Mouse (Mus musculus) embryonic facial prominence, embryonic 15.5 days (tissue): ENCODE measurements around the gene Arhgap23. TPM values are rescaled to one million over a fixed set of nuclear protein-coding genes. Genes with fewer than 3 reads are reported as not detected.

ENCODE experiments used
- ATAC-seq: fragments of 200-750 bp; cut with Nextera tagmentation; 2 replicates; pipeline ENCODE4 v1.8.0; 2017; ENCODE audit warnings: low read depth, moderate TSS enrichment; ENCODE audit not compliant: insufficient number of reproducible peaks, low FRiP score, low TSS enrichment
- H3K27ac ChIP-seq: fragments of 300-500 bp; sonication (generic); replicated peaks from 2 replicates; pipeline ENCODE4 v1.5.1; 2015; ENCODE audit warnings: mild to moderate bottlenecking, inconsistent platforms
- H3K27me3 ChIP-seq: fragments of 300-500 bp; sonication (generic); 2 replicates; pipeline ENCODE4 v1.6.1; 2015; ENCODE audit warnings: inconsistent platforms
- H3K36me3 ChIP-seq: fragments of 300-500 bp; sonication (generic); 2 replicates; pipeline ENCODE4 v1.6.1; 2015; ENCODE audit warnings: mild to moderate bottlenecking, inconsistent platforms
- H3K4me1 ChIP-seq: fragments of 300-500 bp; sonication (generic); 2 replicates; pipeline ENCODE4 v1.6.1; 2015; ENCODE audit warnings: inconsistent platforms
- H3K4me2 ChIP-seq: fragments of 300-500 bp; sonication (generic); replicated peaks from 2 replicates; pipeline ENCODE4 v1.6.1; 2015; ENCODE audit warnings: mild to moderate bottlenecking, inconsistent platforms
- H3K4me3 ChIP-seq: fragments of 300-500 bp; sonication (generic); replicated peaks from 2 replicates; pipeline ENCODE4 v1.5.1; 2015; ENCODE audit warnings: mild to moderate bottlenecking, inconsistent platforms
- H3K9ac ChIP-seq: fragments of 300-500 bp; sonication (generic); 2 replicates; pipeline ENCODE4 v1.6.1; 2015; ENCODE audit warnings: inconsistent platforms
- H3K9me3 ChIP-seq: fragments of 300-500 bp; sonication (generic); replicated peaks from 2 replicates; pipeline ENCODE4 v1.6.1; 2016; ENCODE audit warnings: inconsistent platforms
- WGBS: fragments of 180-500 bp; shearing (Covaris S2); methylation state at CpG from one replicate; pipeline ENCODE4 v1.1.7; 2015; 5-methylcytosine and 5-hydroxymethylcytosine counted together
- polyA plus RNA-seq: library from polyadenylated mRNA; unstranded; fragments of >200 nt; fragmentation: Nextera tagmentation; extraction: Ambion mirVana; gene quantifications from 2 replicates; pipeline ENCODE4 v1.2.1, GENCODE M21; 2015

The Arhgap23 gene
- polyA plus RNA-seq, 1 experiment from 2014 or later = 9.6 TPM

DNA sequence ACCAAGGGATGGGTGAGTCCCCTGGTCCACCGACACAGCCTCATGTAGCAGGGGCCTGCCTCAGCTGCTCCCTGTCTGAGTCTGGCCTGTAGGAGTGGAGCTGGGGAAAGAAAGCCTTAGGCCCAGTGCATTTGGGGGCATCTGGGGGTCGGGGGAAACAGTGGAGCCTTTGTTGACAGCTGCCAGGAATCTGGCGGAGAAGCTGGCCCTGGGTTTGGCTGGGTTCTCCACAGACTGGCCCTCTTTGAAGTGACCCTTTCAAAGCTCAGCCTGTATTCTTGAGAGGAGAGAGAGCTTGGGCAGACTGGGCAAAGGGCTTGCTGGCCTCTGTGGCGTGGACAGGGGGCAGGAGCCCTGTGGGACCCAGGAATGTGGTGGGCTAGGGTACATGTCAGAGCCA is 7.2 kb downstream of the Arhgap23 start:
- 0 out of 2 replicates have a peak, but pooled peaks have one; percentile 57 for ATAC-seq
- no peak overlapping the region for H3K4me3 ChIP-seq
- H3K4me2 ChIP-seq = no peak overlapping the region
- H3K9me3 ChIP-seq = no peaks in the 10 kb centered on the region
- H3K4me1 ChIP-seq = peaks cover 44% of the 10 kb centered on the region
- H3K36me3 ChIP-seq = no peaks in the 10 kb centered on the region
- WGBS = 30% methylated on average over 4 of the region's 4 CpGs
- no peak overlapping the region for H3K9ac ChIP-seq
- H3K27me3 ChIP-seq = no peaks in the 10 kb centered on the region
- peak overlapping the region; percentile 36; the same call in 1 of the 2 replicates for H3K27ac ChIP-seq

GRCm38 (mm10) chr11:97424092-97424692 is 8.9 kb downstream of the Arhgap23 start:
- H3K27ac ChIP-seq = no peak overlapping the region
- H3K27me3 ChIP-seq = no peaks in the 10 kb centered on the region
- no peak overlapping the region for H3K4me2 ChIP-seq
- no peaks in the 10 kb centered on the region for H3K36me3 ChIP-seq
- peaks cover 44% of the 10 kb centered on the region for H3K4me1 ChIP-seq
- H3K9me3 ChIP-seq = no peaks in the 10 kb centered on the region
- no peak for ATAC-seq
- H3K4me3 ChIP-seq = no peak overlapping the region
- H3K9ac ChIP-seq = no peak overlapping the region
- 63% methylated on average over 5 of the region's 5 CpGs for WGBS

- H3K4me1 ChIP-seq = peaks cover 47% of the 10 kb centered on the region
Observed at GRCm38 (mm10) chr11:97424802-97425201, 9.5 kb downstream of the Arhgap23 start.

DNA sequence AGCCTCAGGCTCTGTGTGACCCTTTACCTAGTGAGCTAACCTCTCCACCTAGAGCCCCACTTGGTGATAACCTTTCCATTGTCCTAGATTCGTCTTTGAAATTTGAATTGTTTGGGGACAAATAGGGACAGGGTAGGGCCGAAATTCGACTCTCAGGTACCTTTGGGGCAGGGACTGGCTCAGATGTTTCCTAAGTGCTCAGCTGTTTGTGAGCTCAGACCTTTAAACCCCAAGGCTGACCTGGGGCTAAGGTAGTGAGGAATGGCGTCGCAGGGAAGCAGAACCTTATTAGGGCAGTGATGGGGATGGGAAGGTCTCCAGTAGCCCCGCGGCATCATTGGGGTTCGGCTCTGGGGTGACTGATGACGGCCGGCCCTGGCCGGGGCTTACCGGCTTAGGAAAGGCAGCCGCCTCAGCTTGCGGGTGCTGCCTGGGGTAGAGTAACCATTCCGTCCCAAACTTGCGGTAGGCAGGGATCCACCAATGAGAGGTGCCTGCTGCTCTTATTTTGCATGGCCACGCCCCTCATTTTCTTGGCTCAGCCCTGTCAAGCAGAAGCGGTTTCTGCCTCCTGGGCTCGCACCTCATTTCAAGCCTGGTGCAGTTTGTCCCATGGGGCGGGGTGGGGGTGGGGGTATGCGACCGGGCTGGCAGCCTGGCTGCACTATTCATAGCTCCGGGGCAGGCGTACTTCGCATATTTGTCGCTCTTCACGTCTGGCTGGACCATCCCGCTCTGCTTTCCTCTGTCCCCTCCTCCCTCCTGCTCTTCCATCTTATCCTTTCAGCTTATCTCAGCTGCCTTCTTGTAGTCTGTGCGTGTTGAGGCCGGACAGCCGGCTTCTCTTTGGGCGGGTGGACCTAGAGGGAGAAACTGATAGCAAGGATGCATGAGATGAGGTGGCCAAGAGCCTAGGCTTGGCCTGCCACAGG is 12.7 kb downstream of the Arhgap23 start:
- H3K27me3 ChIP-seq = no peaks in the 10 kb centered on the region
- H3K36me3 ChIP-seq = no peaks in the 10 kb centered on the region
- peak overlapping the region; percentile 18; the same call in 1 of the 2 replicates for H3K9ac ChIP-seq
- peak overlapping the region; percentile 38 for H3K4me3 ChIP-seq
- H3K4me1 ChIP-seq = peaks cover 49% of the 10 kb centered on the region
- H3K4me2 ChIP-seq = peak overlapping the region; percentile 79
- peak overlapping the region; percentile 68 for H3K27ac ChIP-seq
- peak; percentile 82 for ATAC-seq
- 2% methylated on average over 32 of the region's 32 CpGs for WGBS
- no peaks in the 10 kb centered on the region for H3K9me3 ChIP-seq

More at GRCm38 (mm10) chr11:97424802-97425201, 9.5 kb downstream of the Arhgap23 start:
- WGBS = 56% methylated on average over 3 of the region's 3 CpGs
- no peak overlapping the region for H3K4me3 ChIP-seq
- no peak overlapping the region for H3K27ac ChIP-seq
- no peaks in the 10 kb centered on the region for H3K9me3 ChIP-seq
- H3K27me3 ChIP-seq = no peaks in the 10 kb centered on the region
- H3K9ac ChIP-seq = no peak overlapping the region
- H3K36me3 ChIP-seq = no peaks in the 10 kb centered on the region
- ATAC-seq = no peak
- H3K4me2 ChIP-seq = no peak overlapping the region

DNA sequence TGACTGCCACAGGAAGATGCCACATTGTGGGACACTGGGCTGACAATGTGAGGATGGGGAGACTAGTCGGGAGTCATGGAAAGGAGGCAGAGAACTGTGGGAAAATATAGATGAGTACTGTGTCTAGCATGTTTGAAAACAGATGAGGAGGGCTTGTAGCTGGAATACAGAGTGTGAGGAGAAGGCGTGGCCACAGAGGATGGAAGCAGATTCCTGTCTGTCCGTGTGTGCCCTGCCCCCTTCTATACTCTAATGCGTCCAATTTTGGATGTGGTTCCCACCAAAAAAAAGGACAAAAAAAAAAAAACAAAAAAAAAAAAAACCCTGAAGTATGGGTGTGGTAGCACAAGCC is 13.4 kb downstream of the Arhgap23 start:
- ATAC-seq = no peak
- Histone ChIP-seq H3K9me3 (no peaks in the 10 kb centered on the region), H3K4me2 (peak overlapping the region; percentile 79), H3K27ac (peak overlapping the region; percentile 19), H3K4me3 (peak overlapping the region; percentile 38), H3K27me3 (no peaks in the 10 kb centered on the region), H3K9ac (no peak overlapping the region), H3K4me1 (peaks cover 49% of the 10 kb centered on the region), H3K36me3 (no peaks in the 10 kb centered on the region)
- 25% methylated on average over 4 of the region's 4 CpGs for WGBS

- Histone ChIP-seq H3K27ac (no peak overlapping the region), H3K36me3 (no peaks in the 10 kb centered on the region)
- 63% methylated on average over 8 of the region's 8 CpGs for WGBS
Observed at GRCm38 (mm10) chr11:97429615-97430014, 14.3 kb downstream of the Arhgap23 start.

GRCm38 (mm10) chr11:97432015-97432414 is 16.7 kb downstream of the Arhgap23 start:
- 10% methylated on average over 3 of the region's 3 CpGs for WGBS
- H3K4me1 ChIP-seq = peaks cover 63% of the 10 kb centered on the region

More at GRCm38 (mm10) chr11:97429615-97430014, 14.3 kb downstream of the Arhgap23 start:
- no peak overlapping the region for H3K9ac ChIP-seq
- no peaks in the 10 kb centered on the region for H3K9me3 ChIP-seq
- peaks cover 42% of the 10 kb centered on the region for H3K4me1 ChIP-seq
- ATAC-seq = no peak
- H3K4me3 ChIP-seq = no peak overlapping the region
- no peak overlapping the region for H3K4me2 ChIP-seq
- no peaks in the 10 kb centered on the region for H3K27me3 ChIP-seq

GRCm38 (mm10) chr11:97432983-97433539 is 17.7 kb downstream of the Arhgap23 start:
- H3K4me3 ChIP-seq = no peak overlapping the region
- no peak overlapping the region for H3K27ac ChIP-seq
- ATAC-seq = no peak
- H3K9ac ChIP-seq = no peak overlapping the region
- 79% methylated on average over 8 of the region's 8 CpGs for WGBS
- peaks cover 62% of the 10 kb centered on the region for H3K4me1 ChIP-seq
- no peaks in the 10 kb centered on the region for H3K9me3 ChIP-seq
- no peaks in the 10 kb centered on the region for H3K36me3 ChIP-seq
- no peak overlapping the region for H3K4me2 ChIP-seq
- no peaks in the 10 kb centered on the region for H3K27me3 ChIP-seq

More at GRCm38 (mm10) chr11:97432015-97432414, 16.7 kb downstream of the Arhgap23 start:
- Histone ChIP-seq H3K9me3 (no peaks in the 10 kb centered on the region), H3K4me3 (no peak overlapping the region), H3K4me2 (no peak overlapping the region), H3K9ac (no peak overlapping the region), H3K36me3 (no peaks in the 10 kb centered on the region), H3K27me3 (no peaks in the 10 kb centered on the region), H3K27ac (no peak overlapping the region)
- no peak for ATAC-seq

DNA sequence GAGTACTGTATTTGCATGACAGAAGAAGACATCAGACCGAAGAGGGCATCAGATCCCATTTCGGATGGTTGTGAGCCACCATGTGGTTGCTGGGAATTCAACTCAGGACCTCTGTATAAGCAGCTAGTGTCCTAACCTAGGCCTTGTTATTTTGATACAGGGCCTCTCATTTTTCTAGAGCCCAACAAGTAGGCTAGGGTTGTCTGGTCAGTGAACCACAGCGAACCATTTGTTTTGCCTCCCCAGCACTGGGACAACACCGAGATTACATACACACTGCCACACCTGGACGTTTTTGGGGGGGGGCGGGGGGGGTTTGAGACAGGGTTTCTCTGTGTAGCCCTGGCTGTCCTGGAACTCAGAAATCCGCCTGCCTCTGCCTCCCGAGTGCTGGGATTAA is 18.8 kb downstream of the Arhgap23 start:
- Histone ChIP-seq H3K4me1 (peaks cover 62% of the 10 kb centered on the region), H3K4me2 (no peak overlapping the region), H3K4me3 (no peak overlapping the region), H3K27ac (no peak overlapping the region), H3K9ac (no peak overlapping the region), H3K27me3 (no peaks in the 10 kb centered on the region), H3K9me3 (no peaks in the 10 kb centered on the region), H3K36me3 (no peaks in the 10 kb centered on the region)
- WGBS = 70% methylated on average over 8 of the region's 8 CpGs
- ATAC-seq = no peak

DNA sequence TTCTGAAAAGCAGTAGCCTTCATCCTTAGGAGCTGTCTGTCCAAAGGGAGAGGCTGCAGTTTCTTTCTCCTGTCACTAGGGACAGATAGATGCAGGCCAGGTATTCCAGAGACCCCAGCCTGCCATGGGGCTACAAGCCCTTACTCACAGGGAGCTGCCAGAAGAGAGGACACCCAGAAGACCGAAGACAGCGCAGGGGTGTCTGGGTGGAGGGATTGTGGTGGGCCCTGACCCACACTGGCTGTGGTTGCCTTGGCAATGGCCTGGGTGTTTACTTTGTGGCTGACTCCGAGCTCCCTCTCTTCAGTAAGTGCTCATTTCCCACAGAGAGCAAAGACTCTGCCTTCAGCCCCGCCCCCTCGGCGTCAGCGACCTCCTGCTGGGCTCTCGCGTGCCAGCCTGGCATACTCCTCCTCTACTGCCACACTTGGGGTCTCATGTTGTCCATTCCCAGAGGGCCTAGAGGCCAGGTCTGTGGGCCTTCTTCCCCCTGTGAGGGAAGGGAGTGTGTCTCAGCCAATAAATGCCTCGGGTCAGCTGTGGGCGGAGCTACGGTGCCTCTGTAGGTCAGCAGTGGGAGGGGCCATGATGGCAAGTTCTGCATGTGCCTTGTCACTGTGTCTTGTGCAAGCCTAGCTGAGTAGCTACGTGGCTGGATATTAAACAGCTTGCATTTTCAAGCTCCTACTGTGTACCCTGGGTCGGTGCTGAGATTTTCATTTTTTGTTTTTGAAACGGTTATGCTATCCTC is 19.5 kb downstream of the Arhgap23 start:
- Histone ChIP-seq H3K9me3 (no peaks in the 10 kb centered on the region), H3K36me3 (no peaks in the 10 kb centered on the region), H3K4me3 (peak overlapping the region; percentile 37), H3K4me2 (peak overlapping the region; percentile 49), H3K4me1 (peaks cover 62% of the 10 kb centered on the region), H3K9ac (no peak overlapping the region), H3K27ac (peak overlapping the region; percentile 89), H3K27me3 (no peaks in the 10 kb centered on the region)
- peak; percentile 72 for ATAC-seq
- WGBS = 4% methylated on average over 15 of the region's 15 CpGs
